Mouse (Mus musculus) liver, postnatal 0 days (tissue): ENCODE data around the gene Prm3. TPM values are rescaled to one million over a fixed set of nuclear protein-coding genes. Genes with fewer than 3 reads are reported as not detected.

Experiments used
- ATAC-seq: fragments of 200-750 bp; cut with Nextera tagmentation; 2 replicates; pipeline ENCODE4 v1.8.0; 2017; ENCODE audit warnings: mild to moderate bottlenecking, moderate library complexity
- DNase-seq: peaks from one replicate; pipeline ENCODE4 v3.0.0-alpha.2; 2016
- H3K27ac ChIP-seq: fragments of 300-500 bp; sonication (generic); 2 replicates; pipeline ENCODE4 v1.5.1; 2014; ENCODE audit warnings: antibody characterized with exemption, moderate library complexity, mild to moderate bottlenecking, low read depth
- H3K27me3 ChIP-seq: fragments of 300-500 bp; sonication (generic); 2 replicates; pipeline ENCODE4 v1.6.1; 2014; ENCODE audit warnings: low read length, control low read depth, mixed read lengths; ENCODE audit not compliant: insufficient read depth
- H3K36me3 ChIP-seq: fragments of 300-500 bp; sonication (generic); replicated peaks from 2 replicates; pipeline ENCODE4 v1.6.1; 2014; ENCODE audit warnings: mild to moderate bottlenecking, control low read depth, low read length, moderate library complexity, mixed read lengths; ENCODE audit not compliant: insufficient read depth
- H3K4me1 ChIP-seq: fragments of 300-500 bp; sonication (generic); 2 replicates; pipeline ENCODE4 v1.6.1; 2014; ENCODE audit warnings: antibody characterized with exemption, mild to moderate bottlenecking, control low read depth; ENCODE audit not compliant: insufficient read depth
- H3K4me2 ChIP-seq: fragments of 300-500 bp; sonication (generic); 2 replicates; pipeline ENCODE4 v1.6.1; 2014; ENCODE audit warnings: low read depth, mild to moderate bottlenecking, low read length, moderate library complexity, mixed read lengths
- H3K4me3 ChIP-seq: fragments of 300-500 bp; sonication (generic); 2 replicates; pipeline ENCODE4 v1.5.1; 2014; ENCODE audit warnings: low read depth, low read length
- H3K9ac ChIP-seq: fragments of 300-500 bp; sonication (generic); replicated peaks from 2 replicates; pipeline ENCODE4 v1.6.1; 2014; ENCODE audit warnings: mild to moderate bottlenecking, moderate library complexity
- H3K9me3 ChIP-seq: fragments of 300-500 bp; sonication (generic); 2 replicates; pipeline ENCODE4 v1.6.1; 2016; ENCODE audit warnings: mild to moderate bottlenecking, control low read depth, low read length, mixed read lengths
- CTCF ChIP-seq: sonication (generic); IDR thresholded peaks from 2 replicates; pipeline ENCODE4 v1.5.1; 2016; ENCODE audit warnings: antibody characterized with exemption, low read depth
- EP300 ChIP-seq: IDR thresholded peaks from 2 replicates; pipeline ENCODE4 v1.6.1; 2016; ENCODE audit warnings: antibody characterized with exemption, low read depth, mild to moderate bottlenecking
- WGBS: fragments of 180-500 bp; shearing (Covaris S2); extraction: QIAGEN DNeasy Blood & Tissue Kit; methylation state at CpG from one replicate; pipeline ENCODE4 v1.1.7; 2014; ENCODE audit not compliant: insufficient replicate concordance; 5-methylcytosine and 5-hydroxymethylcytosine counted together
- polyA plus RNA-seq: library from polyadenylated mRNA; unstranded; fragments of >200 nt; fragmentation: Nextera tagmentation; extraction: Ambion mirVana; gene quantifications from 2 replicates; pipeline ENCODE4 v1.2.1, GENCODE M21; 2015

The Prm3 gene
- not detected in 2 replicates for polyA plus RNA-seq

GRCm38 (mm10) chr16:10790702-10791101 lies at the start of gene Prm3:
TSS of gene Prm3 (minus strand) at chr16:10790914.
- peaks cover under 1% of the 10 kb centered on the region; the same call in 1 of the 2 replicates for H3K27me3 ChIP-seq
- H3K4me1 ChIP-seq = peaks cover 9% of the 10 kb centered on the region
- 77% methylated on average over 9 of the region's 9 CpGs for WGBS
- H3K27ac ChIP-seq = no peak within 1 kb of the TSS
- no peak for DNase-seq
- ATAC-seq = no peak
- no peak within 1 kb of the TSS for H3K9ac ChIP-seq
- no peak within 1 kb of the TSS for H3K4me3 ChIP-seq
- no peaks in the 10 kb centered on the region for H3K9me3 ChIP-seq
- H3K4me2 ChIP-seq = no peak within 1 kb of the TSS
- H3K36me3 ChIP-seq = no peaks in the 10 kb centered on the region
- no peak for TF ChIP-seq CTCF

- Histone ChIP-seq H3K9ac (no peak overlapping the region), H3K27me3 (no peaks in the 10 kb centered on the region), H3K4me3 (no peak overlapping the region), H3K4me2 (no peak overlapping the region), H3K27ac (no peak overlapping the region), H3K9me3 (no peaks in the 10 kb centered on the region), H3K36me3 (0 out of 2 replicates have a peak, but pooled peaks cover 3% of the 10 kb centered on the region), H3K4me1 (peaks cover 40% of the 10 kb centered on the region)
- no peak for ATAC-seq
- no peak for DNase-seq
- WGBS = 75% methylated on average over 12 of the region's 14 CpGs
- TF ChIP-seq CTCF (no peak), EP300 (no peak)
These were observed 49.3 kb upstream of the Prm3 start for GRCm38 (mm10) chr16:10840018-10840417.

GRCm38 (mm10) chr16:10838487-10839245 lies 48.0 kb upstream of the Prm3 start:
- H3K9ac ChIP-seq = no peak overlapping the region
- 32% methylated on average over 10 of the region's 10 CpGs for WGBS
- H3K4me1 ChIP-seq = peaks cover 34% of the 10 kb centered on the region
- no peaks in the 10 kb centered on the region for H3K9me3 ChIP-seq
- ATAC-seq (no peak), DNase-seq (peak; percentile 32)
- H3K27me3 ChIP-seq = no peaks in the 10 kb centered on the region
- H3K27ac ChIP-seq = peak overlapping the region; percentile 60
- H3K36me3 ChIP-seq = 0 out of 2 replicates have a peak, but pooled peaks cover 3% of the 10 kb centered on the region
- no peak overlapping the region for H3K4me3 ChIP-seq
- TF ChIP-seq EP300 (no peak), CTCF (no peak)
- H3K4me2 ChIP-seq = peak overlapping the region; percentile 42

- no peak overlapping the region for H3K4me3 ChIP-seq
- WGBS = 43% methylated on average over 1 of the region's 1 CpGs
- no peak for TF ChIP-seq CTCF
- DNase-seq = no peak
- H3K27ac ChIP-seq = peak overlapping the region; percentile 60
- no peaks in the 10 kb centered on the region for H3K9me3 ChIP-seq
- no peak overlapping the region for H3K9ac ChIP-seq
- peaks cover 28% of the 10 kb centered on the region for H3K4me1 ChIP-seq
- H3K27me3 ChIP-seq = no peaks in the 10 kb centered on the region
- ATAC-seq = no peak
- H3K36me3 ChIP-seq = 0 out of 2 replicates have a peak, but pooled peaks cover 3% of the 10 kb centered on the region
- peak overlapping the region; percentile 42 for H3K4me2 ChIP-seq
These were observed 47.2 kb upstream of the Prm3 start for GRCm38 (mm10) chr16:10837903-10838302.

- Histone ChIP-seq H3K27ac (no peak overlapping the region), H3K9ac (no peak overlapping the region), H3K4me1 (peaks cover 28% of the 10 kb centered on the region), H3K4me2 (no peak overlapping the region), H3K9me3 (no peaks in the 10 kb centered on the region), H3K36me3 (0 out of 2 replicates have a peak, but pooled peaks cover 3% of the 10 kb centered on the region), H3K4me3 (no peak overlapping the region), H3K27me3 (no peaks in the 10 kb centered on the region)
- WGBS = 78% methylated on average over 3 of the region's 3 CpGs
- no peak for TF ChIP-seq EP300
- no peak for TF ChIP-seq CTCF
- no peak for ATAC-seq
- no peak for DNase-seq
These were observed 46.5 kb upstream of the Prm3 start for GRCm38 (mm10) chr16:10837250-10837649.

- H3K4me3 ChIP-seq = no peak overlapping the region
- H3K9ac ChIP-seq = no peak overlapping the region
- H3K36me3 ChIP-seq = 0 out of 2 replicates have a peak, but pooled peaks cover 3% of the 10 kb centered on the region
- no peaks in the 10 kb centered on the region for H3K9me3 ChIP-seq
- H3K4me2 ChIP-seq = no peak overlapping the region
- DNase-seq (no peak), ATAC-seq (no peak)
- no peak overlapping the region for H3K27ac ChIP-seq
- H3K4me1 ChIP-seq = peaks cover 28% of the 10 kb centered on the region
- H3K27me3 ChIP-seq = no peaks in the 10 kb centered on the region
- 86% methylated on average over 3 of the region's 3 CpGs for WGBS
- no peak for TF ChIP-seq EP300
- TF ChIP-seq CTCF = no peak
These were observed 45.7 kb upstream of the Prm3 start for GRCm38 (mm10) chr16:10836388-10836787.
